Mouse (Mus musculus): Measurements from ENCODE around the gene Sik3. TPM values are rescaled to one million over a fixed set of nuclear protein-coding genes. Genes with fewer than 3 reads are reported as not detected.

Sik3 gene
- total and polyA plus RNA-seq, 3 experiments = 30.7 to 81.1 (median 62.1) TPM

DNA sequence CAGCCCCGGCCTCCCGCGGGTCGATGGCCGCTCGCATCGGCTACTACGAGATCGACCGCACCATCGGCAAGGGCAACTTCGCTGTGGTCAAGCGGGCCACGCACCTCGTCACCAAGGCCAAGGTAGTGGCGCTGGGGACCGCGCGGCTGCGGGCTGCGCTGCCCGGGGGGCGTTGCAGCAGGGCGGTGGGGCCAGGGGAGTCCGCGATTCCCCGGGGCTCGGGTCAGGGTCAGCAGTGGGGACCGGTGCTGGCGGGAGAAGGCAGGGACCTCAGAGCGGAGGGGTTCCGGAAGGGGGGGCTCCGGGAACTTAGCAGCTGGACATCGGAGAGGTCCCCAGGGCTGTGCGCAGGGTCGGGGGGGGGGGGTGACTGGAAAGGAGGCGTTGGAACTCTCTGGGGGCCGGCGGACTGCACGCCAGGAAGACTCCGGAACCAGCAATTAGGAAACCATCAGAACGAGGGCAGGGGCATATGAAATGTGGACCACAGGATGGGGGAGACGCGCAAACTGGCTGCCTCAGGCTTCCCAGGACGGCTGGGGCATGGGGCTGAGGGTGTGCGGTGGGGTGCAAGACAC, 478 bp downstream of the Sik3 start:
- no peak for TF ChIP-seq POLR2A (IDR thresholded peaks at IDR 0.05; ENCODE audit: insufficient read depth, low read depth, low read length)
- no peak for TF ChIP-seq CTCF (IDR thresholded peaks at IDR 0.05)
- TF ChIP-seq EP300 (IDR thresholded peaks at IDR 0.05; ENCODE audit: insufficient read depth, low read depth, low read length) = no peak
- DNase-seq = peak in 1 of 2 experiments; percentile 80
- H3K4me1 ChIP-seq (ENCODE audit: control insufficient read depth, insufficient read depth, low read length) = peaks cover 14% of the 10 kb centered on the region
- peak overlapping the region; percentile 97 for H3K4me3 ChIP-seq
- WGBS = under 1% methylated on average over 40 of the region's 46 CpGs
- no peaks in the 10 kb centered on the region for H3K27me3 ChIP-seq (ENCODE audit: control insufficient read depth, insufficient read depth, low read length)
- intact Hi-C loops (cut with DNase I) = loop anchor here (2.0 kb wide), 1 partner anchor 172 kb away; no protein-coding TSS in a partner anchor
- H3K79me2 ChIP-seq (replicated peaks; ENCODE audit: control insufficient read depth, insufficient read depth, low read length) = peaks cover 3% of the 10 kb centered on the region; the same call in 1 of the 2 replicates
- H3K36me3 ChIP-seq (ENCODE audit: control insufficient read depth, insufficient read depth, low read length) = peaks cover under 1% of the 10 kb centered on the region; the same call in 1 of the 2 replicates
- peak overlapping the region; percentile 98 for H3K27ac ChIP-seq
- peak overlapping the region; percentile 97 for H3K9ac ChIP-seq (ENCODE audit: low read depth, low read length)

GRCm38 (mm10) chr9:46013616-46014015, 996 bp downstream of the Sik3 start:
- H3K4me1 ChIP-seq (ENCODE audit: control insufficient read depth, insufficient read depth, low read length) = peaks cover 16% of the 10 kb centered on the region
- H3K27ac ChIP-seq = peak overlapping the region; percentile 98
- peak overlapping the region; percentile 97 for H3K4me3 ChIP-seq
- no peak for TF ChIP-seq CTCF (IDR thresholded peaks at IDR 0.05)
- TF ChIP-seq POLR2A (IDR thresholded peaks at IDR 0.05; ENCODE audit: insufficient read depth, low read depth, low read length) = no peak
- TF ChIP-seq EP300 (IDR thresholded peaks at IDR 0.05; ENCODE audit: insufficient read depth, low read depth, low read length) = no peak
- no peaks in the 10 kb centered on the region for H3K27me3 ChIP-seq (ENCODE audit: control insufficient read depth, insufficient read depth, low read length)
- DNase-seq = no peak
- peaks cover 4% of the 10 kb centered on the region; the same call in 1 of the 2 replicates for H3K79me2 ChIP-seq (replicated peaks; ENCODE audit: control insufficient read depth, insufficient read depth, low read length)
- intact Hi-C loops (cut with DNase I) = loop anchor here (2.0 kb wide), 1 partner anchor 171 kb away; no protein-coding TSS in a partner anchor
- H3K36me3 ChIP-seq (ENCODE audit: control insufficient read depth, insufficient read depth, low read length) = peaks cover 6% of the 10 kb centered on the region; the same call in 1 of the 2 replicates
- 2% methylated on average over 5 of the region's 5 CpGs for WGBS
- peak overlapping the region; percentile 97 for H3K9ac ChIP-seq (ENCODE audit: low read depth, low read length)

- intact Hi-C loops (cut with DNase I) = no loop called here
- WGBS = 8% methylated on average over 10 of the region's 10 CpGs
Measured at GRCm38 (mm10) chr9:46014251-46014681, 1.6 kb downstream of the Sik3 start.

GRCm38 (mm10) chr9:46015081-46015551, 2.5 kb downstream of the Sik3 start:
- Histone ChIP-seq H3K9ac (ENCODE audit: low read depth, low read length) (no peak overlapping the region; the same call in 1 of the 2 replicates), H3K36me3 (ENCODE audit: control insufficient read depth, insufficient read depth, low read length) (peaks cover 6% of the 10 kb centered on the region), H3K4me3 (peak overlapping the region; percentile 29), H3K27ac (peak overlapping the region; percentile 76), H3K27me3 (ENCODE audit: control insufficient read depth, insufficient read depth, low read length) (no peaks in the 10 kb centered on the region), H3K4me1 (ENCODE audit: control insufficient read depth, insufficient read depth, low read length) (peaks cover 18% of the 10 kb centered on the region), H3K79me2 (replicated peaks; ENCODE audit: control insufficient read depth, insufficient read depth, low read length) (peaks cover 7% of the 10 kb centered on the region)
- TF ChIP-seq POLR2A (IDR thresholded peaks at IDR 0.05; ENCODE audit: insufficient read depth, low read depth, low read length) (peak; percentile 38; the same call in 1 of the 2 replicates), EP300 (IDR thresholded peaks at IDR 0.05; ENCODE audit: insufficient read depth, low read depth, low read length) (peak; percentile 97), CTCF (IDR thresholded peaks at IDR 0.05) (no peak; the same call in 1 of the 2 replicates)
- WGBS = 6% methylated on average over 8 of the region's 8 CpGs
- peak; percentile 68 to 84 for DNase-seq
- intact Hi-C loops (cut with DNase I) = no loop called here

More at GRCm38 (mm10) chr9:46014251-46014681, 1.6 kb downstream of the Sik3 start:
- H3K4me1 ChIP-seq (ENCODE audit: control insufficient read depth, insufficient read depth, low read length) = peaks cover 18% of the 10 kb centered on the region
- H3K4me3 ChIP-seq = peak overlapping the region; percentile 97
- TF ChIP-seq CTCF (IDR thresholded peaks at IDR 0.05) (peak; percentile 52), POLR2A (IDR thresholded peaks at IDR 0.05; ENCODE audit: insufficient read depth, low read depth, low read length) (no peak)
- peaks cover 7% of the 10 kb centered on the region for H3K79me2 ChIP-seq (replicated peaks; ENCODE audit: control insufficient read depth, insufficient read depth, low read length)
- peak overlapping the region; percentile 79 for H3K9ac ChIP-seq (ENCODE audit: low read depth, low read length)
- no peaks in the 10 kb centered on the region for H3K27me3 ChIP-seq (ENCODE audit: control insufficient read depth, insufficient read depth, low read length)
- DNase-seq = peak; percentile 71 to 72
- peaks cover 6% of the 10 kb centered on the region for H3K36me3 ChIP-seq (ENCODE audit: control insufficient read depth, insufficient read depth, low read length)
- peak overlapping the region; percentile 98 for H3K27ac ChIP-seq

DNA sequence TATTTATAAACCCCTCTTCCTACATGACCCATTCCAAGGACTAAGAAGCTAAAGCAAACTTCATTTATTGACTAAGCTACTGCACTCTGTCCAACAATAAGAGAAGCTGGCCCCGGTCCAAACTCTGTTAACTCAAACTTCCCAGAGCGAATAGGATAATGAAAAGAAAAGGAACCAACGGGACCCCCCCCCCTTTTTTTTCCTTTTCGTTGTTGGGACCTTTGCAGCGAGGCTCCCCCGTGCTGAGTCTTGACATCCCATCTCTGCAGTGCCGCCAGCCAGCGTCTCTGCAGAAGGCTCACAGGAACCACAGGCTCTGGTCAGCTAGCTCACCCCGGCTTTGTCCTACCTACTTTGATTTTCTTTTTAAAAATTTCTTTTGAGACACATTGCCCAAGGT, 3.2 kb downstream of the Sik3 start:
- H3K36me3 ChIP-seq (ENCODE audit: control insufficient read depth, insufficient read depth, low read length) = peaks cover 6% of the 10 kb centered on the region
- DNase-seq = peak; percentile 35 to 49
- no peaks in the 10 kb centered on the region for H3K27me3 ChIP-seq (ENCODE audit: control insufficient read depth, insufficient read depth, low read length)
- intact Hi-C loops (cut with DNase I) = no loop called here
- H3K4me3 ChIP-seq = peak overlapping the region; percentile 29; the same call in 1 of the 2 replicates
- 9% methylated on average over 9 of the region's 9 CpGs for WGBS
- H3K4me1 ChIP-seq (ENCODE audit: control insufficient read depth, insufficient read depth, low read length) = peaks cover 18% of the 10 kb centered on the region
- H3K27ac ChIP-seq = peak overlapping the region; percentile 76
- peaks cover 8% of the 10 kb centered on the region for H3K79me2 ChIP-seq (replicated peaks; ENCODE audit: control insufficient read depth, insufficient read depth, low read length)
- no peak for TF ChIP-seq CTCF (IDR thresholded peaks at IDR 0.05)
- no peak for TF ChIP-seq EP300 (IDR thresholded peaks at IDR 0.05; ENCODE audit: insufficient read depth, low read depth, low read length)
- TF ChIP-seq POLR2A (IDR thresholded peaks at IDR 0.05; ENCODE audit: insufficient read depth, low read depth, low read length) = no peak
- no peak overlapping the region for H3K9ac ChIP-seq (ENCODE audit: low read depth, low read length)

- no peak for DNase-seq
- no peak overlapping the region for H3K4me3 ChIP-seq
- no peaks in the 10 kb centered on the region for H3K27me3 ChIP-seq (ENCODE audit: control insufficient read depth, insufficient read depth, low read length)
- intact Hi-C loops (cut with DNase I) = no loop called here
- peaks cover 18% of the 10 kb centered on the region for H3K4me1 ChIP-seq (ENCODE audit: control insufficient read depth, insufficient read depth, low read length)
- WGBS = 77% methylated on average over 4 of the region's 4 CpGs
- H3K27ac ChIP-seq = no peak overlapping the region
- no peak for TF ChIP-seq EP300 (IDR thresholded peaks at IDR 0.05; ENCODE audit: insufficient read depth, low read depth, low read length)
- no peak for TF ChIP-seq POLR2A (IDR thresholded peaks at IDR 0.05; ENCODE audit: insufficient read depth, low read depth, low read length)
- no peak for TF ChIP-seq CTCF (IDR thresholded peaks at IDR 0.05)
- H3K36me3 ChIP-seq (ENCODE audit: control insufficient read depth, insufficient read depth, low read length) = peaks cover 6% of the 10 kb centered on the region
- H3K79me2 ChIP-seq (replicated peaks; ENCODE audit: control insufficient read depth, insufficient read depth, low read length) = peaks cover 8% of the 10 kb centered on the region
- H3K9ac ChIP-seq (ENCODE audit: low read depth, low read length) = no peak overlapping the region
Measured at GRCm38 (mm10) chr9:46016417-46016816, 3.8 kb downstream of the Sik3 start.
